Mouse (Mus musculus): ENCODE measurements at regions not wholly inside any gene's neighbourhood (a gene's known extent, or its start where the extent isn't known, plus 50 kb on each side); places are given as distances from the start of the nearest gene placed in this dataset.
"Not testable (repeated sequence)": the region's sequence is repeated elsewhere in the genome, so short reads cannot be mapped to it uniquely, and the experiment has no call there.

GRCm38 (mm10) chr2:100918122-100918521 is 706.4 kb upstream of the Rag2 start:
- DNase-seq (ENCODE audit: low spot score in 2 of 2), result no peak

GRCm38 (mm10) chr2:100919537-100920212 is 704.8 kb upstream of the Rag2 start:
- no peak for DNase-seq (ENCODE audit: low spot score in 2 of 2)

GRCm38 (mm10) chr2:100948632-100949031 is 675.9 kb upstream of the Rag2 start:
- not testable (repeated sequence) for DNase-seq (ENCODE audit: low spot score in 2 of 2)

GRCm38 (mm10) chr2:100959412-100959811 is 665.1 kb upstream of the Rag2 start:
- no peak for DNase-seq (ENCODE audit: low spot score in 2 of 2)

- no peak for DNase-seq (ENCODE audit: low spot score in 2 of 2)
These were observed 659.9 kb upstream of the Rag2 start for GRCm38 (mm10) chr2:100964584-100964983.

- DNase-seq (ENCODE audit: low spot score in 2 of 2), result no peak
These were observed 647.3 kb upstream of the Rag2 start for GRCm38 (mm10) chr2:100977202-100977601.

GRCm38 (mm10) chr2:100982362-100982761 is 642.2 kb upstream of the Rag2 start:
- no peak for DNase-seq (ENCODE audit: low spot score in 2 of 2)

- no peak for DNase-seq (ENCODE audit: low spot score in 2 of 2)
These were observed 609.2 kb upstream of the Rag2 start for GRCm38 (mm10) chr2:101015353-101015752.

GRCm38 (mm10) chr2:101019384-101019783 is 605.1 kb upstream of the Rag2 start:
- DNase-seq (ENCODE audit: low spot score in 2 of 2), result no peak

- DNase-seq (ENCODE audit: low spot score in 2 of 2), result peak; percentile 54 to 70
These were observed 603.0 kb upstream of the Rag2 start for GRCm38 (mm10) chr2:101021515-101021914.

GRCm38 (mm10) chr2:101043050-101043449 is 581.5 kb upstream of the Rag2 start:
- no peak for DNase-seq (ENCODE audit: low spot score in 2 of 2)

GRCm38 (mm10) chr2:101062939-101063338 is 561.6 kb upstream of the Rag2 start:
- DNase-seq (ENCODE audit: low spot score in 2 of 2), result no peak

GRCm38 (mm10) chr2:101074990-101075389 is 549.5 kb upstream of the Rag2 start:
- DNase-seq (ENCODE audit: low spot score in 2 of 2), result no peak

GRCm38 (mm10) chr2:101080231-101080630 is 544.3 kb upstream of the Rag2 start:
- DNase-seq (ENCODE audit: low spot score in 2 of 2), result no peak

GRCm38 (mm10) chr2:101083813-101084212 is 540.7 kb upstream of the Rag2 start:
- DNase-seq (ENCODE audit: low spot score in 2 of 2), result no peak

- DNase-seq (ENCODE audit: low spot score in 2 of 2), result no peak
These were observed 539.9 kb upstream of the Rag2 start for GRCm38 (mm10) chr2:101084648-101085047.

GRCm38 (mm10) chr2:101107183-101107872 is 517.2 kb upstream of the Rag2 start:
- peak in 1 of 2 experiments; percentile 13 for DNase-seq (ENCODE audit: low spot score in 2 of 2)

- DNase-seq (ENCODE audit: low spot score in 2 of 2), result no peak
These were observed 487.7 kb upstream of the Rag2 start for GRCm38 (mm10) chr2:101136867-101137266.

- no peak for DNase-seq (ENCODE audit: low spot score in 2 of 2)
These were observed 484.6 kb upstream of the Rag2 start for GRCm38 (mm10) chr2:101139931-101140330.

GRCm38 (mm10) chr2:101156755-101157271 is 467.7 kb upstream of the Rag2 start:
- DNase-seq (ENCODE audit: low spot score in 2 of 2), result no peak

- peak in 1 of 2 experiments; percentile 80 for DNase-seq (ENCODE audit: low spot score in 2 of 2)
These were observed 465.2 kb upstream of the Rag2 start for GRCm38 (mm10) chr2:101159276-101159675.

GRCm38 (mm10) chr2:101165942-101166341 is 458.6 kb upstream of the Rag2 start:
- no peak for DNase-seq (ENCODE audit: low spot score in 2 of 2)

- peak; percentile 28 to 71 for DNase-seq (ENCODE audit: low spot score in 2 of 2)
These were observed 451.7 kb upstream of the Rag2 start for GRCm38 (mm10) chr2:101172806-101173205.
